ENCODE assay signal across 25 mouse cellular contexts in the genomic region with DNA sequence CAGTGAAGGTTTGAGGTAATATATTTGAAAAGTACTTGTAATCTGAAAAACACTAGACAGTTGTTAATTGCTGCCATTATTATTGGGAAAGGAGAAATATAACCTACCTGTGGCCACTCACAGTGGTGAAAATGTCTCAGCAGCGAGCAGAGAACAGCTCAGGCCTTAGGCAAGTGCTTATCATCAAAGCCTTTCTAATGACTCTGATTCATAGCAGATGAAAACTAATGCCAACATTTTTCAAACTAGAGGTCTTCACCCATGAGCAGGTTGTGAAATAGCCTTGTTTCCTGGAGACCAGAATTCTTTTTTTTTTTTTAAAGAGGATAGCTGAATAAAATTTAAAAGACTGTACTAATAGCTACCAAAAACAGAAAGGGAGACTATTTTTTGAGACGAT.
DNase-seq lines count a peak whose midpoint lies in the region; ATAC-seq and TF ChIP-seq lines count a peak whose summit lies in the region.
"Had no signal": no experiment of that assay in that cellular context is flagged by ENCODE, and none has a peak within 500 bp of the region (broad histone marks: within the 10 kb centered on the region; RNA-seq: fewer than 3 reads in every experiment).

No protein-coding gene starts in this region.

- no peak overlapping the region for H3K4me2 ChIP-seq in lung, postnatal 0 days (replicated peaks; ENCODE audit: low read depth, low read length)
- H3K4me2 ChIP-seq: forebrain, embryonic 12.5 days; forebrain, embryonic 15.5 days; heart, embryonic 13.5 days; hindbrain, embryonic 12.5 days; hindbrain, embryonic 15.5 days had no signal

- no peak for TF ChIP-seq EP300 in lung, postnatal 0 days (IDR thresholded peaks at IDR 0.05)

- H3K4me3 ChIP-seq in lung, postnatal 0 days (ENCODE audit: low read depth, low read length) = no peak overlapping the region
- H3K4me3 ChIP-seq: forebrain, embryonic 12.5 days; forebrain, embryonic 15.5 days; heart, adult 2 months; heart, embryonic 10.5 days; heart, embryonic 13.5 days; hindbrain, embryonic 12.5 days; hindbrain, embryonic 15.5 days had no signal

- no peak for ATAC-seq in lung, postnatal 0 days
- ATAC-seq: forebrain, embryonic 15.5 days; intestine, postnatal 0 days; Patski had no signal

- H3K9ac ChIP-seq in lung, postnatal 0 days (replicated peaks; ENCODE audit: low read depth) = no peak overlapping the region
- H3K9ac ChIP-seq: forebrain, embryonic 12.5 days; forebrain, embryonic 15.5 days; heart, embryonic 13.5 days; hindbrain, embryonic 12.5 days; hindbrain, embryonic 15.5 days had no signal

- H3K27ac ChIP-seq in lung, postnatal 0 days (ENCODE audit: low read length) = no peak overlapping the region
- H3K27ac ChIP-seq: forebrain, embryonic 12.5 days; forebrain, embryonic 15.5 days; heart, adult 2 months; heart, embryonic 10.5 days; heart, embryonic 13.5 days; hindbrain, embryonic 12.5 days; hindbrain, embryonic 15.5 days had no signal

- 68% methylated on average over 2 of the region's 2 CpGs for WGBS in lung, postnatal 0 days

- H3K36me3 ChIP-seq in lung, postnatal 0 days (ENCODE audit: insufficient read depth, low read length) = no peaks in the 10 kb centered on the region
- H3K36me3 ChIP-seq: forebrain, embryonic 12.5 days; forebrain, embryonic 15.5 days; heart, embryonic 10.5 days; heart, embryonic 13.5 days; hindbrain, embryonic 12.5 days; hindbrain, embryonic 15.5 days had no signal

- no peaks in the 10 kb centered on the region for H3K4me1 ChIP-seq in lung, postnatal 0 days (ENCODE audit: insufficient read depth, low read depth, low read length)
- H3K4me1 ChIP-seq: forebrain, embryonic 12.5 days; forebrain, embryonic 15.5 days; heart, embryonic 10.5 days; heart, embryonic 13.5 days; hindbrain, embryonic 12.5 days; hindbrain, embryonic 15.5 days had no signal

- no peaks in the 10 kb centered on the region for H3K27me3 ChIP-seq in lung, postnatal 0 days (replicated peaks; ENCODE audit: insufficient read depth, low read length)
- H3K27me3 ChIP-seq: forebrain, embryonic 12.5 days; forebrain, embryonic 15.5 days; heart, embryonic 13.5 days; hindbrain, embryonic 12.5 days; hindbrain, embryonic 15.5 days had no signal

- DNase-seq in adrenal gland, postnatal 14 days = peak; percentile 19
- no peak for DNase-seq in adrenal gland, postnatal 25 days
- peak; percentile 49 for DNase-seq in lung, postnatal 0 days (ENCODE audit: low spot score)
- DNase-seq in lung, adult 18-20 months = no peak
- DNase-seq in adipocyte (ENCODE audit: low spot score) = peak; percentile 18
- DNase-seq in gonadal fat pad, adult 2 months (ENCODE audit: low read depth) = peak; percentile 23
- no peak for DNase-seq in thymus, postnatal 0 days (ENCODE audit: low spot score)
- DNase-seq in right cerebral cortex, postnatal 4 days = no peak
- DNase-seq: adrenal gland, postnatal 10 days; cerebellum, adult 11 months; cerebellum, adult 2 months; cerebellum, adult 9-11 months; cerebellum, postnatal 25 days; gastrocnemius, postnatal 25 days; heart, adult 2 months; heart, postnatal 14 days; heart, postnatal 4 days had no signal

- TF ChIP-seq CTCF in lung, postnatal 0 days (IDR thresholded peaks at IDR 0.05) = no peak

- no peaks in the 10 kb centered on the region for H3K9me3 ChIP-seq in lung, postnatal 0 days (ENCODE audit: low read length)
- H3K9me3 ChIP-seq: forebrain, embryonic 12.5 days; forebrain, embryonic 15.5 days; heart, embryonic 10.5 days; heart, embryonic 13.5 days; hindbrain, embryonic 12.5 days; hindbrain, embryonic 15.5 days had no signal

Comparison
In these comparisons a context has a peak if more than half of its experiments do, and no peak if none do; other contexts are left out.
1. DNase-seq: peak in adrenal gland, postnatal 14 days (single experiment), lung, postnatal 0 days (single experiment), adipocyte (single experiment) and gonadal fat pad, adult 2 months (single experiment); none in adrenal gland, postnatal 25 days (single experiment), lung, adult 18-20 months (0 of 2), thymus, postnatal 0 days (single experiment) and right cerebral cortex, postnatal 4 days (single experiment).